Mouse (Mus musculus): ENCODE results near the gene Tacr2. TPM values are rescaled to one million over a fixed set of nuclear protein-coding genes. Genes with fewer than 3 reads are reported as not detected.
A peak's percentile ranks its signal among the peaks of the same experiment; 100 is the strongest.

Gene Tacr2
- polyA plus RNA-seq, 1 experiment from 2014 or later: 0.22 TPM

DNA sequence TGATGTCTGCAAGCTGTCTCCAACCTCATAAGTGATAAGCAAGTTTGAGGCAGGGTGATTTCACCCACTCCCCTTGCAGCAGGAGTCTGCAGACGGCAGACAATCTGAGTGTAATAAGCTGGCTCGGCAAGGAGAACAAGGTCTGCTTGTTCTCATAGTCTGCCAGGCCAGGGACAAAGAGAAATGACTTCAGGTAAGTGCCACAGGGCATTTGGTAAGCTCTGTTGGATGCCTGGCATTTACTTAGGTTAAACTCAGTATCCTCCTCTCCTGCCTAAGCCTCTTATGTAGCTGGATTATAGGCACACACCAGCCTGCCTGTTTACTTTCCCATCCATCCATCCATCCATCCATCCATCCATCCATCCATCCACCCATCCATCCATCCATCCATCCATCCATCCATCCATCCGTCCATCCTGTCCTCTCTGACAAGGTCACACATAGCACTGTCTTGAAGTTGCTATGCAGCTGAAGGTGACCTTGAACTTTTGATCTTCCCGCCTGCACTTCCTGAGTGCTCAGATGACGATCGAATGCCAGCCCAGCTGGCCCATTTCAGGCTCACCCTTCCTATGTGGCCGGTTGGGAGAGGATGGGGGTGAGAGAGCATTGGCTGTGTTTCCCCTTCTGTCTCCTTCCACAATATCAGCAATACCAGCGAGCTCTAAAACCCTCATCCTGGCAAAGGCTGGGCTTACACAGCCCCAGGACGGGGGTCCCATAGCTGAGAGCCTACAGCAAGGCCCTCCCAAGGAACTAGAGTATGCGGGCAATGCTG, 58.2 kb downstream of the Tacr2 start:
- 58% methylated on average over 10 of the region's 10 CpGs for WGBS
- no peak overlapping the region for H3K4me2 ChIP-seq (replicated peaks; ENCODE audit: low read depth, low read length)
- peaks cover 36% of the 10 kb centered on the region for H3K4me1 ChIP-seq (ENCODE audit: insufficient read depth, low read length)
- H3K9me3 ChIP-seq (ENCODE audit: low read length): no peaks in the 10 kb centered on the region
- 0 out of 2 replicates have a peak overlapping the region, but pooled peaks have one; percentile 14 for H3K9ac ChIP-seq (replicated peaks; ENCODE audit: low read length)
- peak overlapping the region; percentile 56 for H3K27ac ChIP-seq (ENCODE audit: low read length)
- H3K4me3 ChIP-seq (ENCODE audit: low read length): no peak overlapping the region
- H3K27me3 ChIP-seq (ENCODE audit: insufficient read depth, low read length): no peaks in the 10 kb centered on the region
- peaks cover 8% of the 10 kb centered on the region; the same call in 1 of the 2 replicates for H3K36me3 ChIP-seq (ENCODE audit: insufficient read depth, low read length)
- ATAC-seq (ENCODE audit: low FRiP score, low TSS enrichment): no peak

DNA sequence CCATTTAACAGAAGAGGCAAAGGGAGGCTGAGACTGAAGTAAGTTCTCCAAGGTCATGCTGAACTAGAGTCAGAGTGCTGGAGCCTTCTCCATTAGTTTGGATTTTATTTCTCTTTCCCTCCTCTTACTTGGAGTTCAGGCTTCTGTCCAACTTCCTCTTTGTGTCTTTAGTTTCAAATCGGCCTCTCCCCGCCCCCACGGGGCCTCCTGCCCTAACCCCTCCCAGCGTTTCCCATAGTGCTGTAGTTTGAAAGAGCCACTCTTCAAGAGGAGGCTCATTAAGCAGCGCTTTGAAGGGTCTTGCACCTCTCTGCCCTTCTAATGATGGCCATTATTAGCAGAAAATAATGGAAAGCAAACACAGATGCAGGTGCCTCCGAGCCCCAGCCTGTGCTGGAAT, 59.2 kb downstream of the Tacr2 start:
- Histone ChIP-seq H3K9me3 (ENCODE audit: low read length) (no peaks in the 10 kb centered on the region), H3K4me2 (replicated peaks; ENCODE audit: low read depth, low read length) (no peak overlapping the region), H3K9ac (replicated peaks; ENCODE audit: low read length) (no peak overlapping the region), H3K27me3 (ENCODE audit: insufficient read depth, low read length) (no peaks in the 10 kb centered on the region), H3K36me3 (ENCODE audit: insufficient read depth, low read length) (peaks cover 8% of the 10 kb centered on the region; the same call in 1 of the 2 replicates), H3K4me3 (ENCODE audit: low read length) (no peak overlapping the region), H3K4me1 (ENCODE audit: insufficient read depth, low read length) (peaks cover 39% of the 10 kb centered on the region), H3K27ac (ENCODE audit: low read length) (peak overlapping the region; percentile 65)
- WGBS: 17% methylated on average over 6 of the region's 6 CpGs
- no peak for ATAC-seq (ENCODE audit: low FRiP score, low TSS enrichment)

- peak overlapping the region; percentile 81; the same call in 1 of the 2 replicates for H3K27ac ChIP-seq (ENCODE audit: low read length)
- no peak overlapping the region for H3K4me2 ChIP-seq (replicated peaks; ENCODE audit: low read depth, low read length)
- no peak overlapping the region for H3K9ac ChIP-seq (replicated peaks; ENCODE audit: low read length)
- H3K36me3 ChIP-seq (ENCODE audit: insufficient read depth, low read length): no peaks in the 10 kb centered on the region
- no peaks in the 10 kb centered on the region for H3K9me3 ChIP-seq (ENCODE audit: low read length)
- H3K27me3 ChIP-seq (ENCODE audit: insufficient read depth, low read length): no peaks in the 10 kb centered on the region
- 61% methylated on average over 10 of the region's 10 CpGs for WGBS
- H3K4me1 ChIP-seq (ENCODE audit: insufficient read depth, low read length): peaks cover 51% of the 10 kb centered on the region
- peak; percentile 60; the same call in 1 of the 2 replicates for ATAC-seq (ENCODE audit: low FRiP score, low TSS enrichment)
- no peak overlapping the region for H3K4me3 ChIP-seq (ENCODE audit: low read length)
Measured at GRCm38 (mm10) chr10:62313140-62313539, 60.9 kb downstream of the Tacr2 start.

GRCm38 (mm10) chr10:62313885-62314424, 61.7 kb downstream of the Tacr2 start:
- Histone ChIP-seq H3K9ac (replicated peaks; ENCODE audit: low read length) (0 out of 2 replicates have a peak overlapping the region, but pooled peaks have one; percentile 5), H3K27me3 (ENCODE audit: insufficient read depth, low read length) (no peaks in the 10 kb centered on the region), H3K27ac (ENCODE audit: low read length) (peak overlapping the region; percentile 81), H3K4me1 (ENCODE audit: insufficient read depth, low read length) (peaks cover 49% of the 10 kb centered on the region), H3K9me3 (ENCODE audit: low read length) (no peaks in the 10 kb centered on the region), H3K4me3 (ENCODE audit: low read length) (no peak overlapping the region), H3K36me3 (ENCODE audit: insufficient read depth, low read length) (no peaks in the 10 kb centered on the region), H3K4me2 (replicated peaks; ENCODE audit: low read depth, low read length) (no peak overlapping the region)
- ATAC-seq (ENCODE audit: low FRiP score, low TSS enrichment): peak; percentile 56
- WGBS: 33% methylated on average over 15 of the region's 15 CpGs

Other genes starting within 250 kb of the Tacr2 start
- gene Neurog3, start 119.3 kb upstream of the Tacr2 start, polyA plus RNA-seq (2015; fragmentation: Nextera tagmentation; extraction: Ambion mirVana): not detected in 2 replicates
- 13.9 and 16.7 TPM in 2 replicates for gene Fam241b, start 108.5 kb upstream of the Tacr2 start, polyA plus RNA-seq (2015; fragmentation: Nextera tagmentation; extraction: Ambion mirVana)
- 69.5 and 78.7 TPM in 2 replicates for gene Tspan15, start 21.2 kb upstream of the Tacr2 start, polyA plus RNA-seq (2015; fragmentation: Nextera tagmentation; extraction: Ambion mirVana)
- gene Hk1, start 127.5 kb downstream of the Tacr2 start, polyA plus RNA-seq (2015; fragmentation: Nextera tagmentation; extraction: Ambion mirVana): 67.5 and 68.2 TPM in 2 replicates
- gene Hkdc1, start 170.1 kb downstream of the Tacr2 start, polyA plus RNA-seq (2015; fragmentation: Nextera tagmentation; extraction: Ambion mirVana): 4.0 and 5.1 TPM in 2 replicates
- gene 4930507D05Rik, start 197.1 kb downstream of the Tacr2 start, polyA plus RNA-seq (2015; fragmentation: Nextera tagmentation; extraction: Ambion mirVana): 0.66 and 0.99 TPM in 2 replicates
- 32.3 and 32.5 TPM in 2 replicates for gene Supv3l1, start 197.3 kb downstream of the Tacr2 start, polyA plus RNA-seq (2015; fragmentation: Nextera tagmentation; extraction: Ambion mirVana)
- 84.6 and 88.6 TPM in 2 replicates for gene Vps26a, start 234.4 kb downstream of the Tacr2 start, polyA plus RNA-seq (2015; fragmentation: Nextera tagmentation; extraction: Ambion mirVana)